In genomic region chr16:18426215-18426791, GRCm38 (mm10) we compare ENCODE assay signal across 8 mouse cellular contexts. TPM values are rescaled to one million over a fixed set of nuclear protein-coding genes. Genes with fewer than 3 reads are reported as not detected.
DNase-seq lines count a peak whose midpoint lies in the region; ATAC-seq and TF ChIP-seq lines count a peak whose summit lies in the region.

Gene Txnrd2, plus strand, starts transcription at chr16:18426384.

- H3K27ac ChIP-seq in ES-Bruce4 (ENCODE audit: insufficient read depth, low read length), result no peak within 1 kb of the TSS
- peak within 1 kb of the TSS; percentile 69 for H3K27ac ChIP-seq in forebrain, embryonic 15.5 days (replicated peaks)
- peak within 1 kb of the TSS; percentile 97 for H3K27ac ChIP-seq in layer of hippocampus, adult 2 months
- H3K27ac ChIP-seq in lung, embryonic 15.5 days, result peak within 1 kb of the TSS; percentile 84
- H3K27ac ChIP-seq in olfactory bulb, adult 2 months (ENCODE audit: insufficient read depth, low read depth, low read length), result peak within 1 kb of the TSS; percentile 85
- H3K27ac ChIP-seq in thymus, adult 2 months (ENCODE audit: control insufficient read depth, insufficient read depth, low read length), result 0 out of 2 replicates have a peak within 1 kb of the TSS, but pooled peaks have one; percentile 9

- peak; percentile 77 for ATAC-seq in forebrain, embryonic 15.5 days (replicated peaks)
- ATAC-seq in lung, embryonic 15.5 days (ENCODE audit: borderline replicate concordance, extremely low read depth, low FRiP score, low TSS enrichment), result peak; percentile 84

- H3K4me3 ChIP-seq in ES-Bruce4 (ENCODE audit: low read depth, low read length), result peak within 1 kb of the TSS; percentile 80
- peak within 1 kb of the TSS; percentile 84 for H3K4me3 ChIP-seq in forebrain, embryonic 15.5 days
- peak within 1 kb of the TSS; percentile 80 for H3K4me3 ChIP-seq in layer of hippocampus, adult 2 months
- peak within 1 kb of the TSS; percentile 87 for H3K4me3 ChIP-seq in lung, embryonic 15.5 days
- H3K4me3 ChIP-seq in olfactory bulb, adult 2 months (ENCODE audit: insufficient read depth, low read depth, low read length), result peak within 1 kb of the TSS; percentile 63
- peak within 1 kb of the TSS; percentile 78 for H3K4me3 ChIP-seq in thymus, adult 2 months (ENCODE audit: control insufficient read depth, insufficient read depth, low read length)

- no peaks in the 10 kb centered on the region for H3K4me1 ChIP-seq in ES-Bruce4 (ENCODE audit: control insufficient read depth, insufficient read depth, low read length)
- H3K4me1 ChIP-seq in forebrain, embryonic 15.5 days, result peaks cover 28% of the 10 kb centered on the region
- peaks cover 34% of the 10 kb centered on the region for H3K4me1 ChIP-seq in lung, embryonic 15.5 days
- peaks cover 20% of the 10 kb centered on the region for H3K4me1 ChIP-seq in olfactory bulb, adult 2 months (ENCODE audit: control insufficient read depth, insufficient read depth, low read length)
- peaks cover 27% of the 10 kb centered on the region for H3K4me1 ChIP-seq in thymus, adult 2 months (replicated peaks; ENCODE audit: control insufficient read depth, insufficient read depth, low read length)

- no peaks in the 10 kb centered on the region for H3K36me3 ChIP-seq in ES-Bruce4 (ENCODE audit: control insufficient read depth, insufficient read depth, low read length, poor library complexity, severe bottlenecking)
- peaks cover 12% of the 10 kb centered on the region; the same call in 1 of the 2 replicates for H3K36me3 ChIP-seq in forebrain, embryonic 15.5 days
- H3K36me3 ChIP-seq in lung, embryonic 15.5 days, result 0 out of 2 replicates have a peak, but pooled peaks cover 11% of the 10 kb centered on the region
- no peaks in the 10 kb centered on the region for H3K36me3 ChIP-seq in thymus, adult 2 months (ENCODE audit: control insufficient read depth, insufficient read depth, low read length)

- H3K27me3 ChIP-seq in ES-Bruce4 (ENCODE audit: control insufficient read depth, insufficient read depth, low read length, poor library complexity, severe bottlenecking), result no peaks in the 10 kb centered on the region
- H3K27me3 ChIP-seq in forebrain, embryonic 15.5 days, result no peaks in the 10 kb centered on the region
- no peaks in the 10 kb centered on the region for H3K27me3 ChIP-seq in lung, embryonic 15.5 days
- H3K27me3 ChIP-seq in thymus, adult 2 months (ENCODE audit: control insufficient read depth, insufficient read depth, low read length), result no peaks in the 10 kb centered on the region

- no peaks in the 10 kb centered on the region for H3K9me3 ChIP-seq in ES-Bruce4 (replicated peaks; ENCODE audit: control insufficient read depth, insufficient read depth, low read length, poor library complexity, severe bottlenecking)
- no peaks in the 10 kb centered on the region for H3K9me3 ChIP-seq in forebrain, embryonic 15.5 days
- H3K9me3 ChIP-seq in lung, embryonic 15.5 days, result no peaks in the 10 kb centered on the region

- H3K4me2 ChIP-seq in forebrain, embryonic 15.5 days (replicated peaks), result peak within 1 kb of the TSS; percentile 77
- H3K4me2 ChIP-seq in lung, embryonic 15.5 days, result peak within 1 kb of the TSS; percentile 75

- peak; percentile 79 for DNase-seq in cerebellum, adult 11 months
- peak; percentile 75 for DNase-seq in heart, postnatal 25 days (ENCODE audit: low spot score)
- DNase-seq in layer of hippocampus, adult 2 months (ENCODE audit: low spot score in 2 of 2), result peak; percentile 63 to 66
- peak; percentile 66 for DNase-seq in thymus, adult 2 months

- TF ChIP-seq CTCF in ES-Bruce4 (IDR thresholded peaks at IDR 0.05; ENCODE audit: low read depth, low read length), result peak; percentile 38
- TF ChIP-seq CTCF in layer of hippocampus, adult 2 months (conservative IDR thresholded peaks at IDR 0.05), result peak; percentile 72
- TF ChIP-seq CTCF in olfactory bulb, adult 2 months (IDR thresholded peaks at IDR 0.05; ENCODE audit: insufficient read depth, low read depth, low read length), result peak; percentile 10; the same call in 1 of the 2 replicates
- TF ChIP-seq CTCF in thymus, adult 2 months (IDR thresholded peaks at IDR 0.05; ENCODE audit: borderline replicate concordance, control insufficient read depth, extremely low read depth, insufficient read depth, low read length, poor library complexity), result peak; percentile 51; the same call in 1 of the 2 replicates

- under 1% methylated on average over 52 of the region's 52 CpGs for WGBS in forebrain, embryonic 15.5 days
- WGBS in lung, embryonic 15.5 days, result under 1% methylated on average over 52 of the region's 52 CpGs
- WGBS in olfactory bulb, adult 2 months, result under 1% methylated on average over 51 of the region's 52 CpGs
- WGBS in thymus, adult 2 months, result under 1% methylated on average over 52 of the region's 52 CpGs

- H3K9ac ChIP-seq in ES-Bruce4 (ENCODE audit: low read depth, poor library complexity, severe bottlenecking), result peak within 1 kb of the TSS; percentile 66
- H3K9ac ChIP-seq in forebrain, embryonic 15.5 days (replicated peaks), result peak within 1 kb of the TSS; percentile 89
- peak within 1 kb of the TSS; percentile 87 for H3K9ac ChIP-seq in lung, embryonic 15.5 days

- TF ChIP-seq POLR2A in ES-Bruce4 (IDR thresholded peaks at IDR 0.05; ENCODE audit: insufficient read depth, low read length), result no peak
- TF ChIP-seq POLR2A in olfactory bulb, adult 2 months (IDR thresholded peaks at IDR 0.05; ENCODE audit: insufficient read depth, low read depth, low read length), result 0 out of 2 replicates have a peak, but pooled peaks have one; percentile 15
- TF ChIP-seq POLR2A in thymus, adult 2 months (IDR thresholded peaks at IDR 0.05; ENCODE audit: control insufficient read depth, extremely low read depth, insufficient read depth, low read length, poor library complexity), result no peak

- 0 out of 2 replicates have a peak, but pooled peaks have one; percentile 35 for TF ChIP-seq EP300 in ES-Bruce4 (IDR thresholded peaks at IDR 0.05; ENCODE audit: insufficient read depth, low read depth, low read length)

- intact Hi-C loops in heart, postnatal 25 days (cut with DNase I), result loop anchor here (5.0 kb wide), 1 partner anchor 79 kb away; the partner anchor contains the start of genes Arvcf and Tango2

RNA-seq across cellular contexts. Expression of gene Txnrd2, which starts in this region (rescaled TPM):
- 7.1 and 9.3 TPM in 2 replicates for polyA plus RNA-seq in ES-Bruce4 (2011; ENCODE audit: insufficient read depth, insufficient read length, low read depth, missing spikeins)
- 24.2 and 26.3 TPM in 2 replicates for polyA plus RNA-seq in forebrain, embryonic 15.5 days (2015; fragmentation: Nextera tagmentation; extraction: Ambion mirVana)
- 10 to 100 TPM; 36.1 to 38.2 TPM for total RNA-seq in heart, postnatal 25 days (2021)
- 10 to 100 TPM; 19.7 to 21.4 TPM for total RNA-seq in layer of hippocampus, adult 2 months (2021)
- 22.7 and 23.4 TPM in 2 replicates for polyA plus RNA-seq in lung, embryonic 15.5 days (2015; fragmentation: Nextera tagmentation; extraction: Ambion mirVana)
- polyA plus RNA-seq in olfactory bulb, adult 2 months (2012; ENCODE audit: insufficient read depth, insufficient read length, low replicate concordance, missing spikeins), result not detected in 2 replicates
- polyA plus RNA-seq in thymus, adult 2 months (2012; rRNA removed), result 10.6 and 10.7 TPM in 2 replicates

Comparison
In these comparisons a context has a peak if more than half of its experiments do, and no peak if none do; other contexts are left out.
1. CTCF ChIP-seq: peak in every context shown above with its lines; median percentile 72 in layer of hippocampus, adult 2 months; 51 in thymus, adult 2 months; 38 in ES-Bruce4; 10 in olfactory bulb, adult 2 months.